Mouse (Mus musculus): ENCODE measurements around the gene Ntrk1. TPM values are rescaled to one million over a fixed set of nuclear protein-coding genes. Genes with fewer than 3 reads are reported as not detected.

Gene Ntrk1
- total RNA-seq, 4 experiments from 2014 or later, result 1.9 to 3.0 (median 2.5) TPM

- DNase-seq (ENCODE audit: low spot score in 2 of 2), result no peak
Measured at GRCm38 (mm10) chr3:87753829-87754228, 41.1 kb downstream of the Ntrk1 start.

- DNase-seq (ENCODE audit: low spot score in 2 of 2), result no peak
Measured at GRCm38 (mm10) chr3:87752567-87752966, 42.4 kb downstream of the Ntrk1 start.

GRCm38 (mm10) chr3:87749977-87750376 lies 45.0 kb downstream of the Ntrk1 start:
- DNase-seq (ENCODE audit: low spot score in 2 of 2), result no peak

- DNase-seq (ENCODE audit: low spot score in 2 of 2), result no peak
Measured at GRCm38 (mm10) chr3:87749036-87749435, 45.9 kb downstream of the Ntrk1 start.

GRCm38 (mm10) chr3:87748431-87748830 lies 46.5 kb downstream of the Ntrk1 start, which contains the start of gene Lrrc71:
Gene Lrrc71 (minus strand): TSS chr3:87748625.
- DNase-seq (ENCODE audit: low spot score in 2 of 2), result no peak

- no peak for DNase-seq (ENCODE audit: low spot score in 2 of 2)
Measured at GRCm38 (mm10) chr3:87745036-87745659, 49.8 kb downstream of the Ntrk1 start.

GRCm38 (mm10) chr3:87743927-87744326 lies 51.0 kb downstream of the Ntrk1 start:
- DNase-seq (ENCODE audit: low spot score in 2 of 2), result no peak

- no peak for DNase-seq (ENCODE audit: low spot score in 2 of 2)
Measured at GRCm38 (mm10) chr3:87742735-87743134, 52.2 kb downstream of the Ntrk1 start.

- no peak for DNase-seq (ENCODE audit: low spot score in 2 of 2)
Measured at GRCm38 (mm10) chr3:87742013-87742412, 52.9 kb downstream of the Ntrk1 start.

GRCm38 (mm10) chr3:87738906-87739305 lies 56.1 kb downstream of the Ntrk1 start:
- no peak for DNase-seq (ENCODE audit: low spot score in 2 of 2)

- no peak for DNase-seq (ENCODE audit: low spot score in 2 of 2)
Measured at GRCm38 (mm10) chr3:87735335-87735734, 59.6 kb downstream of the Ntrk1 start.

- no peak for DNase-seq (ENCODE audit: low spot score in 2 of 2)
Measured at GRCm38 (mm10) chr3:87733984-87734761, 60.8 kb downstream of the Ntrk1 start.

- no peak for DNase-seq (ENCODE audit: low spot score in 2 of 2)
Measured at GRCm38 (mm10) chr3:87733098-87733497, 61.9 kb downstream of the Ntrk1 start.

GRCm38 (mm10) chr3:87728696-87729095 lies 66.3 kb downstream of the Ntrk1 start:
- DNase-seq (ENCODE audit: low spot score in 2 of 2), result no peak

Other genes starting within 250 kb of the Ntrk1 start
- gene Arhgef11, start 177.6 kb downstream of the Ntrk1 start, total RNA-seq (2022), result 10 to 100 TPM; 49.1 to 60.9 (median 52.4) TPM
- 1 to 10 TPM in 2 of 4 experiments, under 1 TPM in 2; 0.57 to 2.5 (median 1.3) TPM for gene Lrrc71, start 46.5 kb downstream of the Ntrk1 start, total RNA-seq (2022)
- 1 to 10 TPM in 2 of 4 experiments, under 1 TPM in 2; 0.66 to 1.6 (median 1.1) TPM for gene Insrr, start 1.8 kb upstream of the Ntrk1 start, total RNA-seq (2022)
- 10 to 100 TPM in 1 of 4 experiments, 1 to 10 TPM in 3; 8.3 to 10.1 (median 9.5) TPM for gene Pear1, start 29.1 kb upstream of the Ntrk1 start, total RNA-seq (2022)
- gene Sh2d2a, start 51.6 kb upstream of the Ntrk1 start, total RNA-seq (2022), result not detected
- gene Prcc, start 90.4 kb upstream of the Ntrk1 start, total RNA-seq (2022), result 10 to 100 TPM; 57.8 to 60.1 (median 58.8) TPM
- 100 to 1,000 TPM; 144 to 158 (median 146) TPM for gene Hdgf, start 111.2 kb upstream of the Ntrk1 start, total RNA-seq (2022)
- gene Mrpl24, start 124.3 kb upstream of the Ntrk1 start, total RNA-seq (2022), result 10 to 100 TPM; 49.9 to 59.6 (median 50.5) TPM
- gene Isg20l2, start 135.2 kb upstream of the Ntrk1 start, total RNA-seq (2022), result 10 to 100 TPM; 13.8 to 14.5 (median 14.1) TPM
- gene Rrnad1, start 135.6 kb upstream of the Ntrk1 start, total RNA-seq (2022), result 10 to 100 TPM; 17.4 to 23.4 (median 20.6) TPM
- 1 to 10 TPM; 4.9 to 6.5 (median 5.9) TPM for gene Crabp2, start 153.5 kb upstream of the Ntrk1 start, total RNA-seq (2022)
- gene Nes, start 175.9 kb upstream of the Ntrk1 start, total RNA-seq (2022), result 1 to 10 TPM; 4.0 to 5.5 (median 5.2) TPM
- gene Bcan, start 205.1 kb upstream of the Ntrk1 start, total RNA-seq (2022), result 100 to 1,000 TPM; 230 to 238 (median 233) TPM
- 10 to 100 TPM; 23.0 to 35.7 (median 32.1) TPM for gene Hapln2, start 232.4 kb upstream of the Ntrk1 start, total RNA-seq (2022)
- 10 to 100 TPM; 16.7 to 19.5 (median 18.1) TPM for gene Gpatch4, start 247.9 kb upstream of the Ntrk1 start, total RNA-seq (2022)